Mouse (Mus musculus) forebrain, embryonic 16.5 days (tissue): ENCODE data around the gene Olfr1357. TPM values are rescaled to one million over a fixed set of nuclear protein-coding genes. Genes with fewer than 3 reads are reported as not detected.

Experiments
- ATAC-seq: fragments of 200-750 bp; cut with Nextera tagmentation; 2 replicates; pipeline ENCODE4 v1.8.0; 2017; ENCODE audit warnings: mild to moderate bottlenecking, moderate library complexity
- H3K27ac ChIP-seq: fragments of 300-500 bp; sonication (generic); 2 replicates; pipeline ENCODE4 v1.5.1; 2014; ENCODE audit warnings: low read length, control low read depth
- H3K27me3 ChIP-seq: fragments of 300-500 bp; sonication (generic); replicated peaks from 2 replicates; pipeline ENCODE4 v1.6.1; 2014; ENCODE audit warnings: low read length; ENCODE audit not compliant: control insufficient read depth, insufficient read depth
- H3K36me3 ChIP-seq: fragments of 300-500 bp; sonication (generic); 2 replicates; pipeline ENCODE4 v1.6.1; 2014; ENCODE audit not compliant: control insufficient read depth, insufficient read depth
- H3K4me1 ChIP-seq: fragments of 300-500 bp; sonication (generic); replicated peaks from 2 replicates; pipeline ENCODE4 v1.6.1; 2014; ENCODE audit warnings: low read length; ENCODE audit not compliant: control insufficient read depth, insufficient read depth
- H3K4me2 ChIP-seq: fragments of 300-500 bp; sonication (generic); 2 replicates; pipeline ENCODE4 v1.6.1; 2014; ENCODE audit warnings: mild to moderate bottlenecking, low read length, control low read depth
- H3K4me3 ChIP-seq: fragments of 300-500 bp; sonication (generic); replicated peaks from 2 replicates; pipeline ENCODE4 v1.5.1; 2014; ENCODE audit warnings: mild to moderate bottlenecking, low read length, control low read depth
- H3K9ac ChIP-seq: fragments of 300-500 bp; sonication (generic); replicated peaks from 2 replicates; pipeline ENCODE4 v1.6.1; 2014; ENCODE audit warnings: low read depth, low read length, control low read depth
- H3K9me3 ChIP-seq: fragments of 300-500 bp; sonication (generic); 2 replicates; pipeline ENCODE4 v1.6.1; 2016; ENCODE audit warnings: low read length; ENCODE audit not compliant: control insufficient read depth
- WGBS: fragments of 180-500 bp; shearing (Covaris S2); extraction: QIAGEN DNeasy Blood & Tissue Kit; methylation state at CpG from one replicate; pipeline ENCODE4 v1.1.7; 2014; 5-methylcytosine and 5-hydroxymethylcytosine counted together
- polyA plus RNA-seq: library from polyadenylated mRNA; unstranded; fragments of >200 nt; fragmentation: Nextera tagmentation; extraction: Ambion mirVana; gene quantifications from 2 replicates; pipeline ENCODE4 v1.2.1, GENCODE M21; 2015

Gene Olfr1357
- polyA plus RNA-seq, 1 experiment from 2014 or later, result not detected

DNA sequence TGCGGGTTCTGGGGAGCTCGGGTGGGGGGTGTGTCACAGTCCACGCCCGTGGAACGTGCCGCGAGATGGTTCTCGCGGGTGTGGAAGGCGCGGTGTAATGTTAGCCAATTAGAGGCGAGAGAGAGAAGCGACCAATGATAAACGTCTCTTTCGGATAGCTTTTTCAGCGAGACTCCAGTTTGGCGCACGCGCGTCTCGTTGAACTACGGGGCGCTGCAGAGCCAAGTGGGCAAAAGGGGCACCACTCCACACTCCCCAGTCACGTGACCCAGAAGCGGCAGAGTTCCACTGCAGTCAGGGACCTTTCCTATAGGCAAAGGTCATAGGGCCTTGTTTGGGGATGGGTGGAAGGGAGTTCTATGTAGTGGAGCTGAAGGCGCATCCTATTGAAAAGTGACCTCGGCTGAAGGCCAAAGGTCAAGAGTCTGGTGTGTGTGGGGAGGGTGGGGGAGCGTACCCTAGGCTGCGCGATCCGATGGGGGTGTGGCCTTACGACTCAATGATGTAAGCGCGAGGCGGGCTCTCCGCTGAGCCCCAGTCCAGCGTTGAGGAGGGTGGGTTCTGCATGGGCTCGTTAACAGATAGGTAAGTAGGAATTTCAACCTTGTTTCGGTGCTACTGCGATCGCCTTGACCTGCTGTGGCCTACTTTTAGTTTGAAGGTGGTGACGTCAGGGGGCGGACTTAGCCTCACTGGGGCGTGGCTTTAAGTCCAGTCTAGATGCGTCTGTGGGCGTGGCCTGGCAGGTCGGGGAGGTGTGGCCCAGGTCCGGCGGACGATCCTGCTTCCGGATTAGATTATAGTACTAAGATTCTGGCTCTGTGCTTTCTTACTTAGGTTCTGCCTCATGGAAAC, 43.4 kb downstream of the Olfr1357 start, which contains the start of gene Ilvbl:
TSS of gene Ilvbl (plus strand) at position 97 of the 855 bp plus-strand sequence.
- WGBS, result under 1% methylated on average over 51 of the region's 51 CpGs

DNA sequence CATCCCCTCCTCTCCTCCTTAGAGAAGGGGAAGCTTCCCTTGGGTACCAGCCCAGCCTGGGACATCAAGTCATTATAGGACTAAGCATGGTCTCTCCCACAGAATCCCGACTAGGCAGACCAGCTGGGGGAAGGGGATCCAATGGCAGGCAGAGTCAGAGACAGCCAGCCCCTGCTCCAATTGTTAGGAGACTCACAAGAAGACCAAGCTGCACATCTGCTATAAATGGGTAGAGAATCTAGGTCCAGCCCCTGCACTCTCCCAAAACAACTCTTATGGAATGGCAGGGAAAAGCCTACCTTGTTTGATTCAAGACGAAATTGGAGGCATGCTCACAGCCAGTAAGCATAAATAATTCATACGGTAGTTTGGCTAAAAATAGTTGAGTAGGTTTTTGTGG, 44.6 kb downstream of the Olfr1357 start:
- no peaks in the 10 kb centered on the region for H3K36me3 ChIP-seq
- H3K4me2 ChIP-seq, result no peak overlapping the region
- no peaks in the 10 kb centered on the region for H3K9me3 ChIP-seq
- H3K4me1 ChIP-seq, result peaks cover 15% of the 10 kb centered on the region
- no peak overlapping the region for H3K27ac ChIP-seq
- no peaks in the 10 kb centered on the region for H3K27me3 ChIP-seq
- ATAC-seq, result no peak
- 65% methylated on average over 3 of the region's 3 CpGs for WGBS
- no peak overlapping the region for H3K4me3 ChIP-seq
- H3K9ac ChIP-seq, result no peak overlapping the region

More for the DNA sequence above, 43.4 kb downstream of the Olfr1357 start, which contains the start of gene Ilvbl:
- Histone ChIP-seq H3K4me2 (peak within 1 kb of the TSS; percentile 89), H3K9ac (peak within 1 kb of the TSS; percentile 58), H3K4me3 (peak within 1 kb of the TSS; percentile 60), H3K27ac (peak within 1 kb of the TSS; percentile 81), H3K4me1 (peaks cover 15% of the 10 kb centered on the region), H3K27me3 (no peaks in the 10 kb centered on the region), H3K36me3 (no peaks in the 10 kb centered on the region), H3K9me3 (no peaks in the 10 kb centered on the region)
- peak; percentile 89 for ATAC-seq

DNA sequence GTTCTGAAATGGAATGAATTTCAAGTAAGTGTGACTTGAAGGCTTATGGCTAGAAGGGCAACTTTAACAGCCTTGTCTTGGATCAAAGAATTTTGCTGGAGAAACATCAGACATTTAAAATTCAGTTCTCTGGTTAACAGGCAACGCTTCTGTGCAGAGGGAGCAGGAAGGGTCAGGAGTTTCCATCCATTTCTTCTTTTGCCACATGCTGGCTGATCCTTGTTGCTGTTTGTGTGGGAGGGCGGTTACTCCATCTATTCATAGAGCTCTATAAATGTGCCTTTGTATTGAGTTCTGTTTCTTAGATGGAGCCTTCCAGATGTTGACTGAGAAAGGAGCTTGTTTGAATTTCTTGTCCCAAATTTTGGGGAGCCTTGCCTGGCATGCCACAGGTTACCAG, 47.0 kb downstream of the Olfr1357 start:
- H3K4me3 ChIP-seq, result no peak overlapping the region
- no peaks in the 10 kb centered on the region for H3K9me3 ChIP-seq
- no peaks in the 10 kb centered on the region for H3K27me3 ChIP-seq
- ATAC-seq, result no peak
- H3K4me2 ChIP-seq, result no peak overlapping the region
- H3K27ac ChIP-seq, result no peak overlapping the region
- WGBS, result 57% methylated on average over 2 of the region's 2 CpGs
- H3K4me1 ChIP-seq, result peaks cover 10% of the 10 kb centered on the region
- no peaks in the 10 kb centered on the region for H3K36me3 ChIP-seq
- H3K9ac ChIP-seq, result no peak overlapping the region

DNA sequence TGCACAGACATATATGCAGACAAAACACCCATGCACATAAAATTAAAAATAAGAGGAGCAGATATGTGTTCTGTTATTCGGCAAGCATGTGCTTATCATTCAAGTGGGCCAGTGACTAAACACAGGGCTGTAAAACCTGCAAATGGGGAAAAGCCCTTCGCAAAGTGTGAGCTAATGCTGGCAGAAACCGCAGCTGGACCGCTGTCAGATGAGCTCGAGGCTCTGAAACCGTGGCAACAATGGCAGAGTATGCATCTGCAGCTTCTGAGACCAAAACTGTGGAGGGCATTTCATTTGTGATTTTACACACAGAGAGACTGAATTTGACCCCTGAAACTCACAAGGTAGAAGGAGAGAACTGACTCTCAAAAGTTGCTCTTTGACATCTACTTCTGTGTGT, 47.5 kb downstream of the Olfr1357 start:
- Histone ChIP-seq H3K4me3 (no peak overlapping the region), H3K4me1 (peaks cover 5% of the 10 kb centered on the region), H3K36me3 (no peaks in the 10 kb centered on the region), H3K4me2 (no peak overlapping the region), H3K9ac (no peak overlapping the region), H3K27ac (no peak overlapping the region), H3K27me3 (no peaks in the 10 kb centered on the region), H3K9me3 (no peaks in the 10 kb centered on the region)
- 64% methylated on average over 6 of the region's 6 CpGs for WGBS
- no peak for ATAC-seq

DNA sequence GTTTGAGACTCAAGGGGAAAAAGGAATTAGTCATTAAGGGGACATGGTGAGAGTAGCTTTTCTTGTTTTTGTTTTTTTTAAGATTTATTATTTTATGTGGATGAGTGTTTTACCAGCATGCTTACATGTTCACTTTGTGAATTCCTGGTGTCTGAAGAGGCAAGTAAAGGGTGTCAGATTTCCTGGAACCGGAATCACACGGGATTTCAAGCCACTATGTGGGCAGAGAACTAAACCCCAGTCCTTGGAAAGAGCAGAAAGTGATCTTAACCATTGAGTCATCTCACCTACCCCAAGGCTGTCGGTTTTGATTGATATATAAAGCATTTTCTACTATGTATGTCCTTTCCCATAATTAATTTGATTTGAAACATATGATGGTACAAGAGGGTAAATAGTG, 48.2 kb downstream of the Olfr1357 start:
- Histone ChIP-seq H3K27me3 (no peaks in the 10 kb centered on the region), H3K36me3 (no peaks in the 10 kb centered on the region), H3K4me3 (no peak overlapping the region), H3K4me2 (no peak overlapping the region), H3K9ac (no peak overlapping the region), H3K4me1 (no peaks in the 10 kb centered on the region; the same call in 1 of the 2 replicates), H3K27ac (no peak overlapping the region), H3K9me3 (no peaks in the 10 kb centered on the region)
- WGBS, result 62% methylated on average over 3 of the region's 3 CpGs
- ATAC-seq, result no peak

DNA sequence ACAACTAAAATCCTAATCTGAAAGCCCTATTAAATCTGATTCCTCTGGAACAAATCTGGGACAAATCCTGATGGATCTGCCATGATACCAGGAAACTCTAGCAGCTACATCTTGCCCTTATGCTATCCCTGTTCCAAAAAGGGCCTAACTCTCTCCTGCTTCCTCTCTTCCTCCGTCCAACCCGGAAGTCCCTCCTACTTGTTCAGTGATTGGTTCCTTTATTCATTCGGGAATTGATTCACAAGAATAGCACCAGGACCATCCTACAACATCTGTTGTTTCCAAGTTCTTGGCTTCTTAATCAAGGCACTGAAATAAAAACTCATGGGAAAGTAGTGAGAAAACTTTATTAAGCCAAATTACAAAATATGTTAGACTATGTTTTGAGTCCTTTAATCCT, 48.7 kb downstream of the Olfr1357 start:
- Histone ChIP-seq H3K9me3 (no peaks in the 10 kb centered on the region), H3K36me3 (no peaks in the 10 kb centered on the region), H3K9ac (no peak overlapping the region), H3K4me3 (no peak overlapping the region), H3K4me1 (no peaks in the 10 kb centered on the region), H3K27me3 (no peaks in the 10 kb centered on the region), H3K4me2 (no peak overlapping the region), H3K27ac (no peak overlapping the region)
- no peak for ATAC-seq
- WGBS, result 82% methylated on average over 3 of the region's 3 CpGs

GRCm38 (mm10) chr10:78565070-78565469, 52.8 kb downstream of the Olfr1357 start:
- Histone ChIP-seq H3K4me3 (no peak overlapping the region), H3K9me3 (no peaks in the 10 kb centered on the region), H3K27me3 (no peaks in the 10 kb centered on the region), H3K4me1 (no peaks in the 10 kb centered on the region), H3K4me2 (no peak overlapping the region), H3K9ac (no peak overlapping the region), H3K27ac (no peak overlapping the region), H3K36me3 (no peaks in the 10 kb centered on the region)
- WGBS, result 87% methylated on average over 1 of the region's 1 CpGs
- no peak for ATAC-seq

Other genes with a start within 250 kb of the Olfr1357 start
- gene Rrp1, start 205.0 kb downstream of the Olfr1357 start, polyA plus RNA-seq, result 436 and 438 TPM in 2 replicates
- 96.6 and 117 TPM in 2 replicates for gene Cstb, start 192.4 kb downstream of the Olfr1357 start, polyA plus RNA-seq
- gene Pdxk, start 153.1 kb downstream of the Olfr1357 start, polyA plus RNA-seq, result 16.7 and 23.0 TPM in 2 replicates
- not detected in 2 replicates for gene Olfr1358, start 100.6 kb downstream of the Olfr1357 start, polyA plus RNA-seq
- 38.5 and 48.3 TPM in 2 replicates for gene Ilvbl, start 43.7 kb downstream of the Olfr1357 start, polyA plus RNA-seq
- 3.9 TPM in 2 replicates for gene Syde1, start 26.1 kb downstream of the Olfr1357 start, polyA plus RNA-seq
- 0.11 TPM in 1 of 2 replicates, not detected in the other for gene Casp14, start 100.2 kb upstream of the Olfr1357 start, polyA plus RNA-seq
- gene Ccdc105, start 135.0 kb upstream of the Olfr1357 start, polyA plus RNA-seq, result 0.39 and 0.41 TPM in 2 replicates
- gene Slc1a6, start 162.4 kb upstream of the Olfr1357 start, polyA plus RNA-seq, result 5.4 and 7.4 TPM in 2 replicates
- gene Olfr1356, start 234.1 kb upstream of the Olfr1357 start, polyA plus RNA-seq, result not detected in 2 replicates